Mouse (Mus musculus) CH12.LX (cell line): Measurements from ENCODE around the gene Pafah2. TPM values are rescaled to one million over a fixed set of nuclear protein-coding genes. Genes with fewer than 3 reads are reported as not detected.
A peak's percentile ranks its signal among the peaks of the same experiment; 100 is the strongest.

Experiments
- DNase-seq: peaks from one replicate; pipeline ENCODE4 v3.0.0-alpha.2; 2013; ENCODE audit errors: extremely low read depth
- H3K27ac ChIP-seq: 2 replicates; pipeline ENCODE4 v1.5.1; 2012; ENCODE audit warnings: low read depth, mild to moderate bottlenecking, control low read depth, moderate library complexity; ENCODE audit not compliant: insufficient read depth
- H3K27me3 ChIP-seq: replicated peaks from 2 replicates; pipeline ENCODE3; 2012; ENCODE audit warnings: inconsistent platforms
- H3K36me3 ChIP-seq, 2 experiments: replicated peaks in 1 of 2; 2 replicates each; pipeline versions ENCODE3 to v1.6.1; 2012; ENCODE audit warnings: inconsistent platforms in 1 of 2, low read length in 1 of 2, mild to moderate bottlenecking in 1 of 2, mixed read lengths in 1 of 2, moderate library complexity in 1 of 2; ENCODE audit not compliant: control insufficient read depth in 1 of 2, insufficient read depth in 1 of 2
- H3K4me1 ChIP-seq, 2 experiments: 2 replicates each; pipeline ENCODE4 v1.6.1; 2012; ENCODE audit warnings: inconsistent platforms in 1 of 2, moderate library complexity in 1 of 2; ENCODE audit not compliant: insufficient read depth in 2 of 2, control insufficient read depth in 1 of 2
- H3K4me2 ChIP-seq: 2 replicates; pipeline ENCODE4 v1.6.1; 2012; ENCODE audit warnings: low read depth, mild to moderate bottlenecking, control low read depth; ENCODE audit not compliant: poor library complexity, insufficient read depth, severe bottlenecking
- H3K4me3 ChIP-seq, 3 experiments: fragments of 150-350 bp in 1 of 3; sonication (generic) in 1 of 3; replicated peaks in 1 of 3; 2 replicates each; pipeline versions ENCODE3 to v1.5.1; 2011 to 2012; ENCODE audit warnings: low read depth in 2 of 3, low read length in 2 of 3, mild to moderate bottlenecking in 2 of 3, moderate library complexity in 2 of 3, control low read depth in 1 of 3, improper control_type of control experiment in 1 of 3, inconsistent platforms in 1 of 3, mixed read lengths in 1 of 3; ENCODE audit not compliant: poor library complexity in 1 of 3
- H3K79me2 ChIP-seq: replicated peaks from 2 replicates; pipeline ENCODE4 v1.6.1; 2012; ENCODE audit warnings: mild to moderate bottlenecking, moderate library complexity; ENCODE audit not compliant: control insufficient read depth, poor library complexity, insufficient read depth, severe bottlenecking; ENCODE audit errors: extremely low read depth
- H3K9ac ChIP-seq: 2 replicates; pipeline ENCODE4 v1.6.1; 2012; ENCODE audit warnings: low read depth, mild to moderate bottlenecking, control low read depth, moderate library complexity; ENCODE audit not compliant: insufficient read depth
- H3K9me3 ChIP-seq: replicated peaks from 2 replicates; pipeline ENCODE3; 2012; ENCODE audit warnings: low read length, inconsistent platforms, mixed read lengths
- BHLHE40 ChIP-seq: IDR thresholded peaks from 2 replicates; pipeline ENCODE4 v1.6.1; 2011; ENCODE audit warnings: mild to moderate bottlenecking, low read depth, low read length, improper control_type of control experiment
- CTCF ChIP-seq, 2 experiments: IDR thresholded peaks in 1 of 2; conservative IDR thresholded peaks in 1 of 2; 2 replicates each; pipeline ENCODE4 v1.5.1; 2011 to 2012; ENCODE audit warnings: low read depth in 2 of 2, low read length in 2 of 2, improper control_type of control experiment in 1 of 2, inconsistent platforms in 1 of 2, mild to moderate bottlenecking in 1 of 2, moderate library complexity in 1 of 2
- HCFC1 ChIP-seq: IDR thresholded peaks from 2 replicates; pipeline ENCODE4 v1.6.1; 2012; ENCODE audit warnings: low read depth, mild to moderate bottlenecking, inconsistent platforms, low read length, improper control_type of control experiment
- JUND ChIP-seq: conservative IDR thresholded peaks from 2 replicates; pipeline ENCODE4 v1.6.1; 2011; ENCODE audit warnings: low read depth, low read length, improper control_type of control experiment
- MAFK ChIP-seq: IDR thresholded peaks from 2 replicates; pipeline ENCODE4 v1.6.1; 2011; ENCODE audit warnings: low read length, improper control_type of control experiment; ENCODE audit not compliant: insufficient replicate concordance
- MAZ ChIP-seq: IDR thresholded peaks from 2 replicates; pipeline ENCODE4 v1.6.1; 2012; ENCODE audit warnings: low read depth, mild to moderate bottlenecking, inconsistent platforms, low read length, improper control_type of control experiment, moderate library complexity
- NELFE ChIP-seq: IDR thresholded peaks from 2 replicates; pipeline ENCODE4 v1.6.1; 2011; ENCODE audit warnings: low read depth, low read length, improper control_type of control experiment
- NRF1 ChIP-seq: IDR thresholded peaks from 2 replicates; pipeline ENCODE4 v1.6.1; 2014; ENCODE audit warnings: low read depth, mild to moderate bottlenecking, inconsistent platforms, low read length, improper control_type of control experiment, moderate library complexity
- POLR2A ChIP-seq: IDR thresholded peaks from 2 replicates; pipeline ENCODE4 v1.6.1; 2011; ENCODE audit warnings: low read depth, mild to moderate bottlenecking, improper control_type of control experiment, low read length
- SIN3A ChIP-seq: IDR thresholded peaks from 2 replicates; pipeline ENCODE4 v1.6.1; 2012; ENCODE audit warnings: low read length, improper control_type of control experiment, inconsistent platforms
- TCF12 ChIP-seq: IDR thresholded peaks from 2 replicates; pipeline ENCODE4 v1.6.1; 2014; ENCODE audit warnings: low read depth, mild to moderate bottlenecking, inconsistent platforms, low read length, improper control_type of control experiment
- ZC3H11A ChIP-seq: IDR thresholded peaks from 2 replicates; pipeline ENCODE4 v1.6.1; 2012; ENCODE audit warnings: low read depth, mild to moderate bottlenecking, inconsistent platforms, low read length, improper control_type of control experiment
- dilution Hi-C: fragments of 300-500 bp; cut with MboI; formaldehyde crosslinking; loops from 2 replicates; pipeline ENCODE4 v1.14.3; 2020; ENCODE audit warnings: low sequenced_read_pairs; ENCODE audit not compliant: extremely low pct_unique_long_range_greater_than_20kb, extremely low pct_ligation_motif_present
- in situ Hi-C: fragments of 300-500 bp; cut with MboI; formaldehyde crosslinking; loops from 3 replicates; pipeline ENCODE4 v1.14.3; 2019; ENCODE audit warnings: low sequenced_read_pairs, low pct_ligation_motif_present, low pct_unique_long_range_greater_than_20kb, mixed read lengths
- polyA plus RNA-seq: library from polyadenylated mRNA; unstranded; fragments of >175 nt; gene quantifications from 2 replicates; pipeline ENCODE4 v1.2.1, GENCODE M21; 2012; ENCODE audit warnings: low read depth; ENCODE audit not compliant: insufficient read length
- total RNA-seq, 2 experiments: library from RNA; depleted of rRNA; stranded (reverse); fragments of 300-350 nt in 1 of 2; fragments of >200 nt in 1 of 2; gene quantifications; 2 replicates each; pipeline ENCODE4 v1.2.3; 2012 to 2014

Gene Pafah2
- total and polyA plus RNA-seq, 3 experiments: 8.9 to 10.7 (median 10.4) TPM

DNA sequence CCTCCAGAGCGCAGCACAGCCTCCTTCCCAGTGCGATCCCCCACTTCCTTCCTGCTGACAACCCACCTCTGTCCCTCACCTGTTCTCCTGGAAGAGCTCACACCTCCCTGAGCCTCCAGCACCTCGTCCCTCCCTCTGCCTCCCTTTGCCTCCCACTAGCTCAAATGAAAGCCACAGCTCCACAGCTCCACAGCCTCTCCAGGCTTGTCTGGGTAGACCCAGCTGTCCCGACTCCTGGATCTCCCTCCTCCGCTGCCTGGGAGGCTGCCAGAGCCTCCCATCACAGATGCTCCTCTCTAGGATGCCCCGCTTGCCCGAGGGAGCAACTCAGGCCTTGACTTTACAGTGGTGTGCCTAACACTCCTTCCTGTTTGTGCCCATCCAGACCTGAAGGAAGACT is 29.0 kb downstream of the Pafah2 start:
- peaks cover 3 to 48% of the 10 kb centered on the region in 2 experiments for H3K36me3 ChIP-seq
- H3K4me2 ChIP-seq: no peak overlapping the region
- in situ Hi-C loops: no loop called here
- peaks cover 0 to 3% of the 10 kb centered on the region in 2 experiments; a peak in 1 of 4 replicates for H3K4me1 ChIP-seq
- DNase-seq: no peak
- no peak for TF ChIP-seq CTCF (conservative IDR thresholded peaks at IDR 0.05 in 1 of 2, IDR thresholded peaks at IDR 0.05 in 1 of 2; ENCODE audit: low read depth in 2 of 2, low read length in 2 of 2)
- TF ChIP-seq NRF1: no peak
- TF ChIP-seq NELFE: no peak
- TF ChIP-seq MAFK: no peak
- TF ChIP-seq ZC3H11A: no peak
- no peak overlapping the region for H3K27ac ChIP-seq
- no peak overlapping the region for H3K9ac ChIP-seq
- no peaks in the 10 kb centered on the region for H3K9me3 ChIP-seq
- no peak overlapping the region for H3K4me3 ChIP-seq
- H3K79me2 ChIP-seq: no peaks in the 10 kb centered on the region
- dilution Hi-C loops: no loop called here
- H3K27me3 ChIP-seq: no peaks in the 10 kb centered on the region

DNA sequence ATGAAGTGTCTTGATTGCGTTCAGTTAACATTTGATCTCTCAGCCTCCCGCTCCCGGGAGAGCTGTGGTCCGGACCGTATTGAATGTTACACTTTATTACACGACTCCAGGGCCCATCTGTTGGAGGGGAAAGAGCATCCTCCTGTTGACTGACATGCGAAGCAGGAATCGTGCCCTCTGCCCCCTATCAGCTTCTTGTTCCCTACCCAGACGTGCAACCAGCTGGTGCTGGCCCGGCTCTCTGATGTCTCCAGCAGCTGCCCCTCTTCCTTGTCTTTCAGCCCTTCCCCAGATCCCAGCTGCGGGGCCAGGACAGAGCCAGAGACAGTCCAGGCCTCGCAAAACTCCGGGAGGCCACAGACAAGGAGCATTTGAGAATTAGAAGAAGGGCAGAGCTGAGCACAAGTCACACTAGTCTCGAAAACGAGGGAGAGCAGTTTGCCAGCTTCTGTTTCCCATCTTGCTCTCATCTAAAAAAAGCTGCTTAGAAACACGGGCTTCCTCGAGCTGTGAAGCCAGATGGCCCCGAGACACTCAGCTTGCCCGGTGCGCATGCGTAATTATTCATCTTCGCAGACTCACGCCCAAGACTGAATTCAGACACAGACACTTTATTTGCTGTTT is 34.4 kb downstream of the Pafah2 start:
- Histone ChIP-seq H3K4me1 (no peaks in the 10 kb centered on the region), H3K27me3 (no peaks in the 10 kb centered on the region), H3K9me3 (no peaks in the 10 kb centered on the region), H3K27ac (no peak overlapping the region), H3K79me2 (no peaks in the 10 kb centered on the region), H3K4me3 (no peak overlapping the region)
- TF ChIP-seq ZC3H11A (no peak), NRF1 (peak; percentile 61)
- TF ChIP-seq, all 38 proteins: peak for 1
- Histone ChIP-seq H3K9ac (no peak overlapping the region), H3K4me2 (no peak overlapping the region), H3K36me3 (peaks cover 0 to 13% of the 10 kb centered on the region in 2 experiments)
- no peak for DNase-seq
- dilution Hi-C loops (no loop called here), in situ Hi-C loops (no loop called here)

DNA sequence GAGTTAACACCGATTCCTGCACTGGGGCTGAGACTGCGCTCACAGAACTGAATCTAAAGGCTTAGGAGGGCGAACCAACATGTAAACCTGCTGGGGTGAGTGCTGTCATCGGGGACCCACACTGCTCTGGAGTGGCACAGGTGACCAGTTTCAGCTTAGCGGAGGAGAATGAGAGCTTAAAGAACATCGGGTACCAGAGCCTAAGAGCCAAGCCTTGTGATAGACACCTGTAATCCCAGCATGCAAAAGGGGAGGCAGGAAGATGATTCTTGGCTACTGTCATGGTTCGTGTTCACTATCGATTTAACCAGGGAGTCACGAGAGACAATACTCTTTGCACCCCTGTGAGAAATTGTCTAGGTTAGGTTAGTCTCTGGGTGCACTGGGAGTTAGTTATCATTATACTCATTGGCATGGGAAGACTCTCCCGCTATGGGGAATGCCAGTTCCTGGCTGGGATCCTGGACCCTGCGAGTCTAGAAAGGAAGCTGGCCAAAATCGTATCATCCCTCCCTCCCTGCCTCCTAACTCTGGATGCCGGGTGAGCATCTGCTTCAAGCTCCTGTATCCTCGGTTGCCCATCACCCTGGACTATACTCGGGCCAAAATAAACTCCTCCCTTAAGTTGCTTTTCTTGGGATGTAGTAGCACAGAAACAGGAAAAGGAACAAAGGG is 36.7 kb downstream of the Pafah2 start:
- H3K9me3 ChIP-seq: no peaks in the 10 kb centered on the region
- dilution Hi-C loops: no loop called here
- H3K27ac ChIP-seq: no peak overlapping the region
- no peak overlapping the region for H3K4me2 ChIP-seq
- DNase-seq: no peak
- in situ Hi-C loops: no loop called here
- TF ChIP-seq BHLHE40 (no peak), NELFE (no peak), HCFC1 (no peak), MAZ (no peak), JUND (no peak), TCF12 (no peak), NRF1 (no peak), SIN3A (no peak), POLR2A (no peak)
- TF ChIP-seq, all 38 proteins: peak for 0
- no peak overlapping the region for H3K9ac ChIP-seq
- no peaks in the 10 kb centered on the region for H3K79me2 ChIP-seq
- no peak overlapping the region for H3K4me3 ChIP-seq
- no peaks in the 10 kb centered on the region for H3K36me3 ChIP-seq
- no peaks in the 10 kb centered on the region for H3K4me1 ChIP-seq
- H3K27me3 ChIP-seq: no peaks in the 10 kb centered on the region
